Mouse (Mus musculus) CD4-positive, CD25-positive, alpha-beta regulatory T cell, adult 2 months (primary cell): ENCODE results near the gene Syn3.

Experiments
- DNase-seq: peaks from one replicate; pipeline ENCODE4 v3.0.0-alpha.2; 2012; ENCODE audit warnings: low read depth, low spot score

Syn3 gene

GRCm38 (mm10) chr10:86278481-86278880 is 220.2 kb downstream of the Syn3 start:
- DNase-seq = no peak

- no peak for DNase-seq
Observed at GRCm38 (mm10) chr10:86277327-86277726, 221.4 kb downstream of the Syn3 start.

- DNase-seq = no peak
Observed at GRCm38 (mm10) chr10:86275585-86275984, 223.1 kb downstream of the Syn3 start.

- DNase-seq = no peak
Observed at GRCm38 (mm10) chr10:86273410-86274191, 225.1 kb downstream of the Syn3 start.

GRCm38 (mm10) chr10:86272826-86273225 is 225.9 kb downstream of the Syn3 start:
- no peak for DNase-seq

GRCm38 (mm10) chr10:86270254-86270653 is 228.4 kb downstream of the Syn3 start:
- DNase-seq = no peak

- DNase-seq = no peak
Observed at GRCm38 (mm10) chr10:86264618-86265017, 234.1 kb downstream of the Syn3 start.

GRCm38 (mm10) chr10:86261725-86262124 is 237.0 kb downstream of the Syn3 start:
- DNase-seq = no peak

GRCm38 (mm10) chr10:86258992-86259391 is 239.7 kb downstream of the Syn3 start:
- no peak for DNase-seq

- no peak for DNase-seq
Observed at GRCm38 (mm10) chr10:86258046-86258445, 240.7 kb downstream of the Syn3 start.

- no peak for DNase-seq
Observed at GRCm38 (mm10) chr10:86257045-86257444, 241.7 kb downstream of the Syn3 start.

- no peak for DNase-seq
Observed at GRCm38 (mm10) chr10:86256221-86256620, 242.5 kb downstream of the Syn3 start.

- no peak for DNase-seq
Observed at GRCm38 (mm10) chr10:86250149-86250922, 248.4 kb downstream of the Syn3 start.

- DNase-seq = no peak
Observed at GRCm38 (mm10) chr10:86249283-86249682, 249.4 kb downstream of the Syn3 start.

- no peak for DNase-seq
Observed at GRCm38 (mm10) chr10:86248807-86249206, 249.9 kb downstream of the Syn3 start.

GRCm38 (mm10) chr10:86248131-86248740 is 250.5 kb downstream of the Syn3 start:
- DNase-seq = no peak

- no peak for DNase-seq
Observed at GRCm38 (mm10) chr10:86245396-86245795, 253.3 kb downstream of the Syn3 start.

- DNase-seq = no peak
Observed at GRCm38 (mm10) chr10:86243525-86243924, 255.2 kb downstream of the Syn3 start.

GRCm38 (mm10) chr10:86242721-86243120 is 256.0 kb downstream of the Syn3 start:
- no peak for DNase-seq

- no peak for DNase-seq
Observed at GRCm38 (mm10) chr10:86230006-86230405, 268.7 kb downstream of the Syn3 start.

GRCm38 (mm10) chr10:86225480-86225879 is 273.2 kb downstream of the Syn3 start:
- no peak for DNase-seq

- DNase-seq = no peak
Observed at GRCm38 (mm10) chr10:86218984-86219383, 279.7 kb downstream of the Syn3 start.
